Mouse (Mus musculus): ENCODE measurements at regions not wholly inside any gene's neighbourhood (a gene's known extent, or its start where the extent isn't known, plus 50 kb on each side); places are given as distances from the start of the nearest gene placed in this dataset.
"Not testable (repeated sequence)": the region's sequence is repeated elsewhere in the genome, so short reads cannot be mapped to it uniquely, and the experiment has no call there.

DNA sequence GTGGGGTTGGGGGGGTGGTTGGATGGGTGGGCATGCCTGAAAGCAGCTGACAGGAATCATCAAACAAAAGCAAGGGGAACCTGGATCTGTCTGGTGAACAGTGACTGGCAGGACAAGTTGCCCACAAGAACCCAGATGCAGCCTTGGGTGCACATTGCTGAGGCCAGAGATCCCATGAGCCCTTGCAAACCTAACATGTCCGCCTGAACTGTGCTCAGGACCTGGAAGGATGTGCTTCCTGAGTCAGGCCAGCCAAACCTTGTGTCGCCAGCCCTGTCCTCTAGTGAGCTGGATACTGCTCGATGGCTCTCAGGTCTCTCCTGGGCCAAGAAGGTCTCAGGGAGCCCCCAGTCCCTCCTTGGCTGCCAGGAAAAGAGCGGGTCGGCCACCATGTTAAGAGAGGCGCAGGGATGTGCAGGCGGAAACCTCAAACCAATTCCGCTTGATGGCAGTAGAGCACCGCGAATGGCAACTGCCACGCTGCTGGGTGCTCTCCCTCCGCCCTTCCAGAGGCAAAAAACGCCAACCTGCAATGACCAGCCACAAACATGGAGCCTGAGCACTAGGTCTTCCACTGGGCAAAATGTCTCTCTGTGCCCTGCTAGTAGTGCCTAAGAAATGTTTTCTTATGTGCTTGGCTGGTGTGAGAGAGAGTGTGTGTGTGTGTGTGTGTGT lies 140.2 kb downstream of the Pls3 start:
- not testable (repeated sequence) for H3K36me3 ChIP-seq; H3K27ac ChIP-seq; H3K4me3 ChIP-seq (replicated peaks); H3K4me2 ChIP-seq (replicated peaks); H3K9ac ChIP-seq (replicated peaks); H3K9me3 ChIP-seq; H3K27me3 ChIP-seq; ATAC-seq; H3K4me1 ChIP-seq (replicated peaks)
- 71% methylated on average over 11 of the region's 13 CpGs for WGBS

- not testable (repeated sequence) for H3K9me3 ChIP-seq; H3K9ac ChIP-seq (replicated peaks); H3K36me3 ChIP-seq; H3K4me2 ChIP-seq (replicated peaks); H3K27me3 ChIP-seq; H3K4me1 ChIP-seq (replicated peaks); ATAC-seq; H3K4me3 ChIP-seq (replicated peaks); H3K27ac ChIP-seq
- WGBS = 63% methylated on average over 11 of the region's 11 CpGs
Measured at GRCm38 (mm10) chrX:75733651-75734050, 141.3 kb downstream of the Pls3 start.

- H3K4me3 ChIP-seq (replicated peaks); H3K27ac ChIP-seq; H3K36me3 ChIP-seq; H3K9me3 ChIP-seq; H3K4me1 ChIP-seq (replicated peaks); H3K4me2 ChIP-seq (replicated peaks); ATAC-seq; H3K27me3 ChIP-seq; H3K9ac ChIP-seq (replicated peaks): not testable (repeated sequence)
- WGBS = 63% methylated on average over 12 of the region's 12 CpGs
Measured at GRCm38 (mm10) chrX:75729791-75730190, 145.2 kb downstream of the Pls3 start.

- 81% methylated on average over 3 of the region's 4 CpGs for WGBS
- H3K4me2 ChIP-seq (replicated peaks) = no peak overlapping the region
- H3K27me3 ChIP-seq = no peaks in the 10 kb centered on the region
Measured at GRCm38 (mm10) chrX:75728507-75728906, 146.5 kb downstream of the Pls3 start.

GRCm38 (mm10) chrX:75723542-75723941 lies 145.5 kb upstream of the Rab39b start:
- H3K9ac ChIP-seq (replicated peaks); H3K4me1 ChIP-seq (replicated peaks); H3K4me2 ChIP-seq (replicated peaks); H3K9me3 ChIP-seq; H3K4me3 ChIP-seq (replicated peaks); H3K27me3 ChIP-seq; H3K27ac ChIP-seq: not testable (repeated sequence)
- 55% methylated on average over 36 of the region's 39 CpGs for WGBS
- peak; percentile 50; the same call in 1 of the 2 replicates for ATAC-seq
- H3K36me3 ChIP-seq = peaks cover 15% of the 10 kb centered on the region

More at GRCm38 (mm10) chrX:75728507-75728906, 146.5 kb downstream of the Pls3 start:
- Histone ChIP-seq H3K9me3 (no peaks in the 10 kb centered on the region), H3K4me3 (replicated peaks) (no peak overlapping the region), H3K4me1 (replicated peaks) (no peaks in the 10 kb centered on the region), H3K27ac (no peak overlapping the region), H3K9ac (replicated peaks) (no peak overlapping the region), H3K36me3 (peaks cover 10% of the 10 kb centered on the region)
- no peak for ATAC-seq

- 27% methylated on average over 1 of the region's 1 CpGs for WGBS
Measured at GRCm38 (mm10) chrX:75699949-75700348, 121.9 kb upstream of the Rab39b start.

DNA sequence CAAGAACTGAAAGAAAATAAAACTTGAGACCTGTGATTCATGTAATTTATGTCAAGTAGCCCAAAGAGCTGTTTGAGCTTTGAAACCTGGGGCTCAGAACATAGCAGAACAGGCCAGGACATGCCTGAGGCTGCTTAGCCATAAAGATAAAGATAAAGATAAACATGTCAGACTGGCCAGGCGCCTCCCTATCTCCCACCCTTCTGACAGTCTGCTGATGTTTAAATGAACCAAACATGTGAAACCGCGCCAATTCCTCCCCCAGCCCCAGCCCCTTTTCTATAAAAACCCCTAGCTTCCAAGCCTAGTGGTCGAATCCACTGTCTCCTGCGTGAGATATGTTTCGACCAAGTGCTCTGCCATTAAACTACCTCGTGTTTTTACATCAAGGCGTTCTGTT lies 97.2 kb upstream of the Rab39b start:
- not testable (repeated sequence) for H3K36me3 ChIP-seq; H3K9me3 ChIP-seq; H3K9ac ChIP-seq (replicated peaks); ATAC-seq; H3K27me3 ChIP-seq; H3K4me2 ChIP-seq (replicated peaks); H3K4me1 ChIP-seq (replicated peaks); H3K27ac ChIP-seq; H3K4me3 ChIP-seq (replicated peaks)
- WGBS = 96% methylated on average over 8 of the region's 8 CpGs

More at GRCm38 (mm10) chrX:75699949-75700348, 121.9 kb upstream of the Rab39b start:
- H3K9me3 ChIP-seq = peaks cover 3% of the 10 kb centered on the region; the same call in 1 of the 2 replicates
- H3K9ac ChIP-seq (replicated peaks) = no peak overlapping the region
- H3K36me3 ChIP-seq = no peaks in the 10 kb centered on the region
- H3K4me2 ChIP-seq (replicated peaks) = no peak overlapping the region
- H3K27ac ChIP-seq = no peak overlapping the region
- ATAC-seq = no peak
- no peaks in the 10 kb centered on the region for H3K27me3 ChIP-seq
- no peak overlapping the region for H3K4me3 ChIP-seq (replicated peaks)
- no peaks in the 10 kb centered on the region for H3K4me1 ChIP-seq (replicated peaks)

GRCm38 (mm10) chrX:75673920-75674665 lies 96.1 kb upstream of the Rab39b start:
- H3K27ac ChIP-seq = no peak overlapping the region
- WGBS = 11% methylated on average over 23 of the region's 23 CpGs
- H3K4me1 ChIP-seq (replicated peaks) = no peaks in the 10 kb centered on the region
- peak overlapping the region; percentile 30 for H3K4me3 ChIP-seq (replicated peaks)
- H3K9me3 ChIP-seq = no peaks in the 10 kb centered on the region
- H3K9ac ChIP-seq (replicated peaks) = no peak overlapping the region
- H3K4me2 ChIP-seq (replicated peaks) = 0 out of 2 replicates have a peak overlapping the region, but pooled peaks have one; percentile 27
- no peaks in the 10 kb centered on the region for H3K36me3 ChIP-seq
- no peaks in the 10 kb centered on the region for H3K27me3 ChIP-seq
- ATAC-seq = peak; percentile 99

DNA sequence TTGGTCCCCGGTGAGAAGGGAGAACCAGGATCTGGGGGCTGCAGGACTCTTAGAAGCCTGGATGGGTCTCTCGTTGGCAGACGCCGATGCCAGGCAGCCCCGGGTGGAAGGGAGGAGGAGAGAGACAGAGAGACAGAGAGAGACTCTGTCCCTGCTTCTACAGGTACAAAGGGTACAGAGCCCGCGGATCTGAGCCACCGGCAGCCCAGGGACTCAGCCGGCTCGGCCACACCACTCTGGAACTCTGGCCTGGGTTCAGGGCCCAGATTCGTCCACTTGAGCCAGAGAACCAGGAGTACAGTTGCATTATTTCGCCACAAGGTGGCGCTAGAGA lies 95.5 kb upstream of the Rab39b start:
- 56% methylated on average over 13 of the region's 13 CpGs for WGBS
- no peak for ATAC-seq
- H3K4me3 ChIP-seq (replicated peaks) = peak overlapping the region; percentile 24
- H3K9me3 ChIP-seq = no peaks in the 10 kb centered on the region
- no peaks in the 10 kb centered on the region for H3K27me3 ChIP-seq
- peak overlapping the region; percentile 19; the same call in 1 of the 2 replicates for H3K9ac ChIP-seq (replicated peaks)
- H3K4me2 ChIP-seq (replicated peaks) = peak overlapping the region; percentile 34
- no peak overlapping the region for H3K27ac ChIP-seq
- no peaks in the 10 kb centered on the region for H3K4me1 ChIP-seq (replicated peaks)
- no peaks in the 10 kb centered on the region for H3K36me3 ChIP-seq

- Histone ChIP-seq H3K9me3 (no peaks in the 10 kb centered on the region), H3K9ac (replicated peaks) (0 out of 2 replicates have a peak overlapping the region, but pooled peaks have one; percentile 19), H3K27me3 (no peaks in the 10 kb centered on the region), H3K4me1 (replicated peaks) (no peaks in the 10 kb centered on the region), H3K36me3 (no peaks in the 10 kb centered on the region), H3K27ac (no peak overlapping the region), H3K4me2 (replicated peaks) (peak overlapping the region; percentile 34), H3K4me3 (replicated peaks) (peak overlapping the region; percentile 24)
- WGBS = 80% methylated on average over 13 of the region's 13 CpGs
- ATAC-seq = peak; percentile 0; the same call in 1 of the 2 replicates
Measured at GRCm38 (mm10) chrX:75672976-75673375, 94.9 kb upstream of the Rab39b start.

DNA sequence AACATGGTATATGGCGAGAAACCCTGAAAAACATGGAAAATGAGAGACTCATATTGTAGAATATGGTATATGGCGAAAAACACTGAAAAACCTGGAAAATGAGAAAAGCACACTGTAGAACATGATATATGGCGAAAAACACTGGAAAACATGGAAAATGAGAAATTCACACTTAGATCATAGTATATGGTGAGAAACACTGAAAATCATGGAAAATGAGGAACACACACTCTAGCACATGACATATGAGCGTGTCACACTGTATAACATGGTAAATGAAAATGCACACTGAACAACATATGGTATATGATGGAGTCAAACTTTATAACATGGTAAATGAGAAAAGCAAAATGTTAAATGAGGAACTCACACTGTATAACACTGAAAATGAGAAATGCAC lies 89.6 kb upstream of the Rab39b start:
- Histone ChIP-seq H3K4me2 (replicated peaks) (no peak overlapping the region), H3K4me3 (replicated peaks) (no peak overlapping the region), H3K36me3 (no peaks in the 10 kb centered on the region), H3K9me3 (no peaks in the 10 kb centered on the region), H3K4me1 (replicated peaks) (no peaks in the 10 kb centered on the region), H3K27ac (no peak overlapping the region), H3K9ac (replicated peaks) (no peak overlapping the region), H3K27me3 (no peaks in the 10 kb centered on the region)
- ATAC-seq = no peak
- WGBS = 90% methylated on average over 4 of the region's 4 CpGs

DNA sequence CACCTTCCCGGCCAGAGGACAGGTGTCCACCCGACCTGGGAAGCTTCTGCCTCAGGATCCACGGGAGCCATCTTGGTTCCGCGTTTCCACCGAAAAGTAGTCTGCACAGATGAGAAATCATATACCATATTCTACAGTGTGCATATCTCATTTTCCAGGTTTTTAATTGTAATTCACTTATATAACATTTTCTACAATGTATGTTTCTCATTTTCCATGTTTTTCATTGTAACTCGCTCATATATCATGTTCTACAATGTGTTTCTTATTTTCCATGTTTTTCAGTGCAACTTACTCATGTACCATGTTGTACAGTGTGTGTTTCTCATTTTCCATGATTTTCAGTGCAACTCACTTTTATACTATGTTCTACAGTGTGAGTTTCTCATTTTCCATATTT lies 65.4 kb upstream of the Rab39b start:
- H3K4me2 ChIP-seq (replicated peaks) = no peak overlapping the region
- 91% methylated on average over 7 of the region's 7 CpGs for WGBS
- no peak overlapping the region for H3K9ac ChIP-seq (replicated peaks)
- H3K9me3 ChIP-seq = no peaks in the 10 kb centered on the region
- no peak for ATAC-seq
- no peak overlapping the region for H3K4me3 ChIP-seq (replicated peaks)
- H3K4me1 ChIP-seq (replicated peaks) = no peaks in the 10 kb centered on the region
- H3K27me3 ChIP-seq = no peaks in the 10 kb centered on the region
- no peak overlapping the region for H3K27ac ChIP-seq
- H3K36me3 ChIP-seq = no peaks in the 10 kb centered on the region

Data from midbrain, embryonic 13.5 days (tissue).